Mouse (Mus musculus) MEL (cell line): ENCODE results near the gene Rubcn. TPM values are rescaled to one million over a fixed set of nuclear protein-coding genes. Genes with fewer than 3 reads are reported as not detected.

Source experiments
- DNase-seq: peaks from one replicate; pipeline ENCODE4 v3.0.0; 2011; ENCODE audit warnings: low read depth, low spot score
- H3K27ac ChIP-seq: 2 replicates; pipeline ENCODE4 v1.5.1; 2012; ENCODE audit warnings: low read depth, mild to moderate bottlenecking, control low read depth, low read length, moderate library complexity; ENCODE audit not compliant: control insufficient read depth
- H3K27me3 ChIP-seq, 2 experiments: fragments of 150-350 bp in 1 of 2; sonication (generic) in 1 of 2; 2 replicates each; pipeline ENCODE4 v1.6.1; 2012; ENCODE audit warnings: low read length in 2 of 2, mild to moderate bottlenecking in 2 of 2, improper control_type of control experiment in 1 of 2, moderate library complexity in 1 of 2; ENCODE audit not compliant: insufficient read depth in 2 of 2, control insufficient read depth in 1 of 2
- H3K36me3 ChIP-seq, 2 experiments: 2 replicates each; pipeline ENCODE4 v1.6.1; 2012 to 2014; ENCODE audit warnings: low read length in 2 of 2, improper control_type of control experiment in 1 of 2, inconsistent platforms in 1 of 2, mild to moderate bottlenecking in 1 of 2; ENCODE audit not compliant: insufficient read depth in 2 of 2, control insufficient read depth in 1 of 2
- H3K4me1 ChIP-seq, 2 experiments: fragments of 150-350 bp in 1 of 2; sonication (generic) in 1 of 2; 2 replicates each; pipeline ENCODE4 v1.6.1; 2012; ENCODE audit warnings: low read length in 2 of 2, improper control_type of control experiment in 1 of 2, mild to moderate bottlenecking in 1 of 2; ENCODE audit not compliant: insufficient read depth in 2 of 2, control insufficient read depth in 1 of 2
- H3K4me3 ChIP-seq, 2 experiments: fragments of 150-350 bp in 1 of 2; sonication (generic) in 1 of 2; 2 replicates each; pipeline ENCODE4 v1.5.1; 2012; ENCODE audit warnings: low read depth in 2 of 2, low read length in 2 of 2, mild to moderate bottlenecking in 2 of 2, moderate library complexity in 2 of 2, control low read depth in 1 of 2, improper control_type of control experiment in 1 of 2; ENCODE audit not compliant: control insufficient read depth in 1 of 2, insufficient read depth in 1 of 2
- H3K79me2 ChIP-seq: 2 replicates; pipeline ENCODE4 v1.6.1; 2012; ENCODE audit warnings: mild to moderate bottlenecking, low read length, moderate library complexity; ENCODE audit not compliant: control insufficient read depth, poor library complexity, insufficient read depth
- H3K9ac ChIP-seq: 2 replicates; pipeline ENCODE4 v1.6.1; 2012; ENCODE audit warnings: low read depth, mild to moderate bottlenecking, control low read depth, low read length, moderate library complexity; ENCODE audit not compliant: control insufficient read depth, poor library complexity, severe bottlenecking
- H3K9me3 ChIP-seq: fragments of 150-350 bp; sonication (generic); replicated peaks from 2 replicates; pipeline ENCODE4 v1.6.1; 2012; ENCODE audit warnings: mild to moderate bottlenecking, low read length, improper control_type of control experiment, moderate library complexity; ENCODE audit not compliant: insufficient read depth
- BHLHE40 ChIP-seq: IDR thresholded peaks from 2 replicates; pipeline ENCODE4 v1.6.1; 2012; ENCODE audit warnings: low read depth, mild to moderate bottlenecking, inconsistent platforms, low read length, improper control_type of control experiment, borderline replicate concordance
- CHD1 ChIP-seq: IDR thresholded peaks from 2 replicates; pipeline ENCODE4 v1.6.1; 2012; ENCODE audit warnings: low read depth, mild to moderate bottlenecking, inconsistent platforms, low read length, improper control_type of control experiment
- CHD2 ChIP-seq: IDR thresholded peaks from 2 replicates; pipeline ENCODE4 v1.6.1; 2011; ENCODE audit warnings: low read length, improper control_type of control experiment
- E2F4 ChIP-seq: IDR thresholded peaks from 2 replicates; pipeline ENCODE4 v1.6.1; 2011; ENCODE audit warnings: low read depth, low read length, improper control_type of control experiment, borderline replicate concordance
- ETS1 ChIP-seq: IDR thresholded peaks from 2 replicates; pipeline ENCODE4 v1.6.1; 2012; ENCODE audit warnings: low read depth, mild to moderate bottlenecking, inconsistent platforms, low read length, improper control_type of control experiment, moderate library complexity
- GABPA ChIP-seq: IDR thresholded peaks from 2 replicates; pipeline ENCODE4 v1.6.1; 2012; ENCODE audit warnings: low read depth, mild to moderate bottlenecking, inconsistent platforms, low read length, improper control_type of control experiment, moderate library complexity
- GATA1 ChIP-seq: IDR thresholded peaks from 2 replicates; pipeline ENCODE4 v1.6.1; 2011; ENCODE audit warnings: low read depth, low read length, improper control_type of control experiment
- HCFC1 ChIP-seq: IDR thresholded peaks from 2 replicates; pipeline ENCODE4 v1.6.1; 2012; ENCODE audit warnings: low read depth, mild to moderate bottlenecking, inconsistent platforms, low read length, improper control_type of control experiment, moderate library complexity
- JUND ChIP-seq: IDR thresholded peaks from 2 replicates; pipeline ENCODE4 v1.6.1; 2011; ENCODE audit warnings: low read depth, mild to moderate bottlenecking, improper control_type of control experiment, low read length
- MAFK ChIP-seq: IDR thresholded peaks from 2 replicates; pipeline ENCODE4 v1.6.1; 2011; ENCODE audit warnings: low read depth, mild to moderate bottlenecking, low read length, improper control_type of control experiment, borderline replicate concordance
- MAX ChIP-seq: IDR thresholded peaks from 2 replicates; pipeline ENCODE4 v1.6.1; 2011; ENCODE audit warnings: low read length, improper control_type of control experiment
- MAZ ChIP-seq: IDR thresholded peaks from 2 replicates; pipeline ENCODE4 v1.6.1; 2012; ENCODE audit warnings: low read depth, mild to moderate bottlenecking, inconsistent platforms, low read length, improper control_type of control experiment
- MEF2A ChIP-seq: IDR thresholded peaks from 2 replicates; pipeline ENCODE4 v1.6.1; 2014; ENCODE audit warnings: low read depth, mild to moderate bottlenecking, inconsistent platforms, low read length, improper control_type of control experiment; ENCODE audit not compliant: poor library complexity, insufficient replicate concordance, severe bottlenecking; ENCODE audit errors: extremely low read depth
- MXI1 ChIP-seq: IDR thresholded peaks from 2 replicates; pipeline ENCODE4 v1.6.1; 2011; ENCODE audit warnings: mild to moderate bottlenecking, low read depth, low read length, improper control_type of control experiment
- MYB ChIP-seq: IDR thresholded peaks from 2 replicates; pipeline ENCODE4 v1.6.1; 2011; ENCODE audit warnings: mild to moderate bottlenecking, low read depth, low read length, improper control_type of control experiment
- MYC ChIP-seq: IDR thresholded peaks from 2 replicates; pipeline ENCODE4 v1.6.1; 2011; ENCODE audit warnings: low read depth, mild to moderate bottlenecking, low read length, improper control_type of control experiment, moderate library complexity
- NELFE ChIP-seq: IDR thresholded peaks from 2 replicates; pipeline ENCODE4 v1.6.1; 2011; ENCODE audit warnings: low read depth, low read length, improper control_type of control experiment
- NRF1 ChIP-seq: IDR thresholded peaks from 2 replicates; pipeline ENCODE4 v1.6.1; 2014; ENCODE audit warnings: low read depth, mild to moderate bottlenecking, inconsistent platforms, low read length, improper control_type of control experiment, moderate library complexity; ENCODE audit not compliant: poor library complexity, insufficient read depth, severe bottlenecking
- POLR2A ChIP-seq, 2 experiments: IDR thresholded peaks; 2 replicates each; pipeline ENCODE4 v1.6.1; 2011 to 2012; ENCODE audit warnings: low read length in 2 of 2, mild to moderate bottlenecking in 2 of 2, control low read depth in 1 of 2, improper control_type of control experiment in 1 of 2, low read depth in 1 of 2, moderate library complexity in 1 of 2; ENCODE audit not compliant: control insufficient read depth in 1 of 2, insufficient read depth in 1 of 2, poor library complexity in 1 of 2
- POLR2AphosphoS2 ChIP-seq: IDR thresholded peaks from 2 replicates; pipeline ENCODE4 v1.6.1; 2011; ENCODE audit warnings: low read length, improper control_type of control experiment
- POLR2AphosphoS5 ChIP-seq: IDR thresholded peaks from 2 replicates; pipeline ENCODE4 v1.6.1; 2012; ENCODE audit warnings: low read depth, borderline replicate concordance, mild to moderate bottlenecking, inconsistent platforms, low read length, moderate library complexity, mixed read lengths
- RAD21 ChIP-seq: IDR thresholded peaks from 2 replicates; pipeline ENCODE4 v1.6.1; 2011; ENCODE audit warnings: mild to moderate bottlenecking, low read depth, low read length, improper control_type of control experiment
- RCOR1 ChIP-seq: IDR thresholded peaks from 2 replicates; pipeline ENCODE4 v1.6.1; 2012; ENCODE audit warnings: low read depth, mild to moderate bottlenecking, inconsistent platforms, low read length, improper control_type of control experiment
- SIN3A ChIP-seq: IDR thresholded peaks from 2 replicates; pipeline ENCODE4 v1.6.1; 2012; ENCODE audit warnings: low read length, improper control_type of control experiment, inconsistent platforms
- SMC3 ChIP-seq: IDR thresholded peaks from 2 replicates; pipeline ENCODE4 v1.6.1; 2011; ENCODE audit warnings: low read depth, low read length, improper control_type of control experiment
- TAL1 ChIP-seq: IDR thresholded peaks from 2 replicates; pipeline ENCODE4 v1.6.1; 2012; ENCODE audit warnings: mild to moderate bottlenecking, inconsistent platforms, low read length, moderate library complexity, mixed read lengths
- TBP ChIP-seq: IDR thresholded peaks from 2 replicates; pipeline ENCODE4 v1.8.0; 2011; ENCODE audit warnings: low read depth, low read length, improper control_type of control experiment
- TCF12 ChIP-seq: IDR thresholded peaks from 2 replicates; pipeline ENCODE4 v1.6.1; 2014; ENCODE audit warnings: low read depth, mild to moderate bottlenecking, inconsistent platforms, low read length, improper control_type of control experiment, moderate library complexity
- UBTF ChIP-seq: IDR thresholded peaks from 2 replicates; pipeline ENCODE4 v1.6.1; 2012; ENCODE audit warnings: low read depth, mild to moderate bottlenecking, inconsistent platforms, low read length, improper control_type of control experiment, moderate library complexity, borderline replicate concordance; ENCODE audit not compliant: insufficient read depth
- USF1 ChIP-seq: IDR thresholded peaks from 2 replicates; pipeline ENCODE4 v1.6.1; 2014; ENCODE audit warnings: low read depth, mild to moderate bottlenecking, inconsistent platforms, low read length, improper control_type of control experiment, moderate library complexity
- USF2 ChIP-seq, 2 experiments: IDR thresholded peaks; 2 replicates each; pipeline ENCODE4 v1.6.1; 2011 to 2012; ENCODE audit warnings: improper control_type of control experiment in 2 of 2, low read length in 2 of 2, borderline replicate concordance in 1 of 2, inconsistent platforms in 1 of 2, low read depth in 1 of 2, mild to moderate bottlenecking in 1 of 2; ENCODE audit not compliant: insufficient read depth in 1 of 2
- ZC3H11A ChIP-seq: IDR thresholded peaks from 2 replicates; pipeline ENCODE4 v1.6.1; 2012; ENCODE audit warnings: low read depth, mild to moderate bottlenecking, inconsistent platforms, low read length, improper control_type of control experiment
- ZKSCAN1 ChIP-seq: IDR thresholded peaks from 2 replicates; pipeline ENCODE4 v1.6.1; 2012; ENCODE audit warnings: low read depth, mild to moderate bottlenecking, inconsistent platforms, low read length, improper control_type of control experiment, moderate library complexity
- ZMIZ1 ChIP-seq: IDR thresholded peaks from 2 replicates; pipeline ENCODE4 v1.6.1; 2012; ENCODE audit warnings: low read depth, mild to moderate bottlenecking, inconsistent platforms, low read length, improper control_type of control experiment, moderate library complexity
- ZNF384 ChIP-seq: IDR thresholded peaks from 2 replicates; pipeline ENCODE4 v1.6.1; 2012; ENCODE audit warnings: low read depth, mild to moderate bottlenecking, inconsistent platforms, low read length, improper control_type of control experiment
- polyA plus RNA-seq, 2 experiments: library from polyadenylated mRNA; stranded (reverse) in 1 of 2; unstranded in 1 of 2; fragments of >175 nt in 1 of 2; fragments of >200 nt in 1 of 2; gene quantifications; 2 replicates each; pipeline versions ENCODE4 v1.2.1 to v1.2.4; 2012; ENCODE audit warnings: low replicate concordance in 2 of 2, low read depth in 1 of 2; ENCODE audit not compliant: insufficient read length in 2 of 2, insufficient read depth in 1 of 2, missing spikeins in 1 of 2
- total RNA-seq: library from RNA; depleted of rRNA; stranded (reverse); fragments of 300-350 nt; gene quantifications from 2 replicates; pipeline ENCODE4 v1.2.3, GENCODE M21; 2012; rRNA removed

The Rubcn gene
- total RNA-seq, result 10.2 and 10.7 TPM in 2 replicates
- 10 to 100 TPM in 1 of 2 experiments, not detected in 1; 14.6 TPM for polyA plus RNA-seq

DNA sequence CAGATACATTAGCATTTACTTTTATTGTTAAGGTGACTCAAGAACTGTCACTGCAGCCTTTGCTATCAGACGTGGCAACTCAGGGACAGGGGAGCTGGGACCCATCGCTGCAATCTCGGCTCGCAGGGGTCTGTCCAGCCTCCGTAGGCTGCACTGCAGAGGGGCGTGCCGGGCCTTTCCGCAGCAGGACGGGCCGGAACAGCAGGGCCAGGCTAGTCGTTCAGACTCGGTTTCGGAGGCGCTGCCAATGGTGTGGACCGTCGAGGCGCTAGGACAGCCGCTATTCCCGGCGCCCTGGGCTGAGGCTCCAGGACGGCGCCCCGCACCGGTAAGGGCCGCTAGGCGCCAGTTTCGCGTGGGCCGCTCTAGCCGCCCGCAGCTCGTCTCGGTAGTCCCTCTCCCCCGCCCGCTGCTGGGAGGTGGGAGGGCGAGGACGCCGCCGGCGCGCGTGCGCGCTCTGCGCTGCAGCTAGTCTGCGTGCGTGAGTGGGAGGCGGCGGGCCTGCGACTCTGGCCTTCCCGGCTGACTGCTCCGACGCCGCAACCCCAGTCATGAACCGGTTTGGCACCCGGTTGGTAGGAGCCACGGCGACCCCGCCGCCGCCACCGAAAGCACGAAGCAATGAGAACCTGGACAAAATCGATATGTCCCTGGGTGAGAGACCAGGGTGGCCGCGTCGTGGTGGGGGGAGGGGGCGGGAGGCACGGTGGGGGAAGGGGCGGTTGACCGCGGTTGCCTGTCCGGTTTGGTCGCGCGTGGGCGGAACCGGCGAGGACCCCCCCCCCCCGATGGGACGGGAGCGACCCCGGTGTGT is at the start of gene Rubcn, which contains the start of gene Fyttd1:
Rubcn (minus strand) TSS at position 424 of the 814 bp plus-strand sequence.
Fyttd1 (plus strand) TSS at position 158 of the 814 bp plus-strand sequence.
- Histone ChIP-seq H3K27me3 (no peaks in the 10 kb centered on the region), H3K4me3 (peak within 1 kb of the TSS; percentile 78 to 81), H3K4me1 (peaks cover 0 to 7% of the 10 kb centered on the region in 2 experiments; a peak in 3 of 4 replicates), H3K27ac (no peak within 1 kb of the TSS), H3K36me3 (peaks cover 0 to 8% of the 10 kb centered on the region in 2 experiments; a peak in 2 of 4 replicates), H3K79me2 (peaks cover 22% of the 10 kb centered on the region), H3K9ac (peak within 1 kb of the TSS; percentile 90), H3K9me3 (no peaks in the 10 kb centered on the region)
- peak; percentile 96 for DNase-seq
- TF ChIP-seq NELFE (peak; percentile 91), MAX (peak; percentile 67), ZNF384 (0 out of 2 replicates have a peak, but pooled peaks have one; percentile 28), MYC (no peak), SIN3A (peak; percentile 65), E2F4 (no peak), MYB (no peak), TCF12 (peak; percentile 69), HCFC1 (peak; percentile 86), MXI1 (peak; percentile 63; the same call in 1 of the 2 replicates), MEF2A (no peak), SMC3 (no peak; the same call in 1 of the 2 replicates), POLR2AphosphoS2 (peak; percentile 72; the same call in 1 of the 2 replicates), GATA1 (no peak), UBTF (no peak), USF2 (IDR thresholded peaks at IDR 0.05; ENCODE audit: borderline replicate concordance in 1 of 2, insufficient read depth in 1 of 2, low read depth in 1 of 2, low read length in 2 of 2) (no peak), USF1 (no peak), ZKSCAN1 (no peak), MAFK (no peak), RAD21 (no peak), TAL1 (no peak), BHLHE40 (no peak), RCOR1 (no peak), NRF1 (peak; percentile 88), TBP (no peak), ZMIZ1 (peak; percentile 62; the same call in 1 of the 2 replicates), POLR2A (IDR thresholded peaks at IDR 0.05; ENCODE audit: control insufficient read depth in 1 of 2, insufficient read depth in 1 of 2, low read depth in 1 of 2, low read length in 2 of 2, poor library complexity in 1 of 2) (peak; percentile 79 to 84), ETS1 (peak; percentile 27; the same call in 1 of the 2 replicates), ZC3H11A (no peak), POLR2AphosphoS5 (no peak), GABPA (no peak), JUND (no peak), MAZ (peak; percentile 97), CHD2 (no peak), CHD1 (no peak)
